Mouse (Mus musculus): Measurements from ENCODE around the gene Grik3. TPM values are rescaled to one million over a fixed set of nuclear protein-coding genes. Genes with fewer than 3 reads are reported as not detected.
A peak's percentile ranks its signal among the peaks of the same experiment; 100 is the strongest.

The Grik3 gene
- polyA plus RNA-seq, 1 experiment from 2014 or later: 0.16 TPM

DNA sequence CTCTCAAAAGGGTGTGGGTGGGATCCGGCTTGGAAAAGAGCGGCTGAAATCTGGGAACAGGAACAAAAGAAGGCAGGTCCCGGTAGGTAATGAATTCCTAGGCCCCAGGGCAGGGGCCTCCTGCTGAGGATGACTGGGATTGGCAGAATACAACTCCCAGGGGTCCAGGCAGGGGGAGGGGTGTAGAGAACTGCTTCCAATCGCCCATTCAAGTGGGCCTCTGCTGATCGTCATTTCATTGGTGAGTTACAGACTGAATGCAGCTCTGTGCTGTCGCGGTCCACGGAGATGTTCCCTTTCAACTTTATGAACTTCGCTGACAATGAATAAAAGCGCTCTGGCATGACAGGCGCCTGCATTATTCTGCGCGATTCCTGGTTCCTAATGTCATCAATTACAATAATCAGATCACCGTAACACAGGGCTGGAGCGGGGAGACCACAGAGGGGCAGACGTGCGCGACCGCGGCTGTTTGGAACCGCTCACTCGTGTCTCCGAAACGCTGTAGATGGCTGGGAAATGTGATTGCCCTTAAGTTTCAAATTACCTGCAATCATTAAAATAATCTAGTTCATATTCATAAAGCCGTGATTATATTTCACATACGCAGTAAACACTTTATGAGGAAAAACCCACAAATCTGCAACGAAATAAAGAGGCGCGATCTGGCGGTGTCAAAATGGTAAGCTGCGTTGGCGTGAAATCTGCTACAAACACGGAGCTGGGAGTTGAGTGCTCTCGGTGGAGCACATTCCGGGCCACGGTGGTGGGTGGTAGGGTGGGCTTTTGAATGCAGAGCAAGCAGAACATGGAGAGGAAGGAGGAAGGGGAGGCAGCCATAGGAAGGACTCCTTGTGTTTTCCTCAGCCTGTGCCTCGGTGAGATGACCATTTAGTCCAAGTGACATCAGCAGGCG is 239.1 kb downstream of the Grik3 start:
- Histone ChIP-seq H3K36me3 (ENCODE audit: control insufficient read depth, insufficient read depth, low read length) (no peaks in the 10 kb centered on the region), H3K27ac (ENCODE audit: low read depth, low read length) (no peak overlapping the region), H3K4me3 (ENCODE audit: low read depth, low read length) (peak overlapping the region; percentile 15), H3K9me3 (replicated peaks; ENCODE audit: control insufficient read depth, low read length) (no peaks in the 10 kb centered on the region), H3K27me3 (ENCODE audit: control insufficient read depth, insufficient read depth, low read length) (peaks cover 39% of the 10 kb centered on the region), H3K4me2 (peak overlapping the region; percentile 48), H3K4me1 (ENCODE audit: control insufficient read depth, insufficient read depth, low read length) (0 out of 2 replicates have a peak, but pooled peaks cover 3% of the 10 kb centered on the region), H3K9ac (ENCODE audit: low read depth, low read length) (no peak overlapping the region)
- 6% methylated on average over 38 of the region's 38 CpGs for WGBS (ENCODE audit: insufficient replicate concordance)
- ATAC-seq (replicated peaks; ENCODE audit: insufficient number of reproducible peaks, low FRiP score, low TSS enrichment): no peak

DNA sequence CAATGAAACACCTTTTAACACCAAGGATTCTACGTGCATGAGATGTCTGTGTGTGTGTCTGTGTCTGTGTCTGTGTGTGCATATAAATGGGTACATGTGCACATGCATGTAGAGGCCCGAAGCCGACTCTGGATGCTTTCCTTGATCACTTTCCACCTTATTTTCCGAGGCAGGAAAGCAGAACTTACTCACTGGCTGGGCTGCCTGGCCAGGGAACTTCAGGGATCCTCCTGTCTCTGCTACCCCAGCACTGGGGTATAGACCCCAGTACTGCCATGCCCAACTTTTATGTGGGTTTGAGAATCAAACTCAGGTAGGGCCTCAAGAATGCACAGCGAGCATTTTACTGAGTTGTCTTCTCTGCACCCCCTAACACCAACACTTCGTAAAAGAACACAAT is 240.3 kb downstream of the Grik3 start:
- Histone ChIP-seq H3K4me2 (no peak overlapping the region), H3K4me3 (ENCODE audit: low read depth, low read length) (no peak overlapping the region), H3K9me3 (replicated peaks; ENCODE audit: control insufficient read depth, low read length) (no peaks in the 10 kb centered on the region), H3K27ac (ENCODE audit: low read depth, low read length) (no peak overlapping the region), H3K27me3 (ENCODE audit: control insufficient read depth, insufficient read depth, low read length) (peaks cover 39% of the 10 kb centered on the region), H3K9ac (ENCODE audit: low read depth, low read length) (no peak overlapping the region), H3K36me3 (ENCODE audit: control insufficient read depth, insufficient read depth, low read length) (no peaks in the 10 kb centered on the region), H3K4me1 (ENCODE audit: control insufficient read depth, insufficient read depth, low read length) (0 out of 2 replicates have a peak, but pooled peaks cover 3% of the 10 kb centered on the region)
- 81% methylated on average over 6 of the region's 6 CpGs for WGBS (ENCODE audit: insufficient replicate concordance)
- ATAC-seq (replicated peaks; ENCODE audit: insufficient number of reproducible peaks, low FRiP score, low TSS enrichment): no peak

DNA sequence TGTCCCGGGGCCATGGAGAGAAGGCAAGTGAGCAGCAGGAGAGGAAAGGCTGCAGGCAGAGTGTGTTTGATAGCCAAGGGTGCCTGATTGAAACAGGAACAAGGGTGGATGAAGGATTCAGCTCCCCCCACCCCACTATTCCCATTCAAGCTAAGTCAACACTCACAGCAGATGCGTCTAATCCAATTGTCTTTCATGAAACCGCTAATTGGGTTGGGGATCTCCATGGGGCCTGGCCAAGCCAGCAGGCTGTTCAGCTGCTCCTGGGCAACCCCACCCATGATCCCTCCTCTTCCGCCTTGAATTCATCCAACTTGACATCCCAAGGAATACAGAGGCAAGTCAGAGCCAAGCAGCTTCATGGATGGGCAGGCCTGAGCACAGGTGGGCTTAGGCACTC is 246.3 kb downstream of the Grik3 start:
- no peaks in the 10 kb centered on the region for H3K9me3 ChIP-seq (replicated peaks; ENCODE audit: control insufficient read depth, low read length)
- no peak overlapping the region for H3K9ac ChIP-seq (ENCODE audit: low read depth, low read length)
- H3K27ac ChIP-seq (ENCODE audit: low read depth, low read length): no peak overlapping the region
- H3K4me2 ChIP-seq: no peak overlapping the region
- ATAC-seq (replicated peaks; ENCODE audit: insufficient number of reproducible peaks, low FRiP score, low TSS enrichment): no peak
- H3K27me3 ChIP-seq (ENCODE audit: control insufficient read depth, insufficient read depth, low read length): no peaks in the 10 kb centered on the region
- H3K36me3 ChIP-seq (ENCODE audit: control insufficient read depth, insufficient read depth, low read length): no peaks in the 10 kb centered on the region
- 60% methylated on average over 4 of the region's 4 CpGs for WGBS (ENCODE audit: insufficient replicate concordance)
- H3K4me3 ChIP-seq (ENCODE audit: low read depth, low read length): no peak overlapping the region
- no peaks in the 10 kb centered on the region; the same call in 1 of the 2 replicates for H3K4me1 ChIP-seq (ENCODE audit: control insufficient read depth, insufficient read depth, low read length)

DNA sequence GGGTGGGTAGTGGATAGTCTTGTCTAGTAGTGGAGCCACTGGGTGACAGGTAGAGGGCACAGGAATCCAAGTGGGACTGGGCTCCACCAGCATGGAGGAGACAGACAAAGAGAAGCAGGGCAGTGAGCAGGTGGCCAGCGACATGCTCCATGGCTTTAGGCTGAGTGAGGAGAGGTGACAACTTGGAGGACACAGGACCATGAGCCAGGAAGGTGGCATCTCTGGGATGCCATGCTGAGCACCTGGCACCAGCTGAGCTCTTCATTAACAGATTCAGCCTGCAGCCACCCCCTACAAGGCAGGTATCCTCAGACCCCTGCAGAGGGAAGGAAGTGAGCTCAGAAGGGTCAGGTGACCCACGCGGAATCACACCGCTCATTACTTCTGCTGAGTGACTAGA is 248.3 kb downstream of the Grik3 start:
- Histone ChIP-seq H3K27me3 (ENCODE audit: control insufficient read depth, insufficient read depth, low read length) (no peaks in the 10 kb centered on the region), H3K9me3 (replicated peaks; ENCODE audit: control insufficient read depth, low read length) (no peaks in the 10 kb centered on the region), H3K4me1 (ENCODE audit: control insufficient read depth, insufficient read depth, low read length) (no peaks in the 10 kb centered on the region; the same call in 1 of the 2 replicates), H3K4me2 (no peak overlapping the region), H3K36me3 (ENCODE audit: control insufficient read depth, insufficient read depth, low read length) (no peaks in the 10 kb centered on the region), H3K9ac (ENCODE audit: low read depth, low read length) (no peak overlapping the region), H3K4me3 (ENCODE audit: low read depth, low read length) (no peak overlapping the region), H3K27ac (ENCODE audit: low read depth, low read length) (no peak overlapping the region)
- ATAC-seq (replicated peaks; ENCODE audit: insufficient number of reproducible peaks, low FRiP score, low TSS enrichment): no peak
- WGBS (ENCODE audit: insufficient replicate concordance): 62% methylated on average over 4 of the region's 4 CpGs

DNA sequence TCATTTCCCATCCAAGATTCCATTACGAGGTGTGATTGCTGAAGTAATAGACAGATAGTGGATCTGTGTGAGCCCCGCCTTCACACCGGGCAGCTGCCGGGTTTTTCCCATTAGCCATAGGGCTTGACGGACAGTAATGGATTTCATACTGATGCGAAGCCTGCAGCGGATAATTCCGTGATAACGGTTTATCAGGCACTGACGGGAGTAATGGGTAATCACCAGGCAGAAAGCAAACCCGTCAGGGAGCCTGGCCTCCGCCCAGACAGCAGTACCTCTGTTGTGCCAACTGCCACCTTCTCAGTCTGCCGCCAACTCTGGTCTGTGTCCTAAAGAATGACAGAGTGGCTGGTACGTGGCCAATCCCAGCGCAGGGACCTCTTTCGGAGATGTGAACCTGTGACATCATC is 251.7 kb downstream of the Grik3 start:
- Histone ChIP-seq H3K4me1 (ENCODE audit: control insufficient read depth, insufficient read depth, low read length) (no peaks in the 10 kb centered on the region; the same call in 1 of the 2 replicates), H3K4me2 (no peak overlapping the region), H3K27me3 (ENCODE audit: control insufficient read depth, insufficient read depth, low read length) (peaks cover 2% of the 10 kb centered on the region; the same call in 1 of the 2 replicates), H3K9ac (ENCODE audit: low read depth, low read length) (no peak overlapping the region), H3K36me3 (ENCODE audit: control insufficient read depth, insufficient read depth, low read length) (no peaks in the 10 kb centered on the region), H3K27ac (ENCODE audit: low read depth, low read length) (no peak overlapping the region), H3K4me3 (ENCODE audit: low read depth, low read length) (no peak overlapping the region), H3K9me3 (replicated peaks; ENCODE audit: control insufficient read depth, low read length) (no peaks in the 10 kb centered on the region)
- no peak for ATAC-seq (replicated peaks; ENCODE audit: insufficient number of reproducible peaks, low FRiP score, low TSS enrichment)
- 66% methylated on average over 16 of the region's 16 CpGs for WGBS (ENCODE audit: insufficient replicate concordance)

DNA sequence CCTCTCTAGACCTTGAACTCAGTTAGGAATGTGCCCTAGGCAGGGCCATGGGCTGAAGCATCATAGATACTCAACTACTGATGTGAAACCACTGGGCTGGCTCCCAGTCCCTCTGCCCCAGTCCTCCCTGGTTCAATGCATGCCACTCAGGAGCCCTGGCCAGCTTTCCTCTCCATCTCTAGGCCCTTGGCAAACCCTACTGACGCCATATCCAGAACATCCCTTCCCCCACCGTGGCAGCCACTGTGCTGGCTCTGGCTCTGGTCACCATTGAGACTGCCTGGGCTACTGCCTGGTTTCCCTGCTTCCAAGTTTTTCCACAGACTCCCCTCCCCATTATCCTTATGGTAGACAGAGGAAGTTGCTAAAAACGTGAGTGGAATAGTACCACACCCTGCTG is 255.4 kb downstream of the Grik3 start:
- Histone ChIP-seq H3K27ac (ENCODE audit: low read depth, low read length) (no peak overlapping the region), H3K9me3 (replicated peaks; ENCODE audit: control insufficient read depth, low read length) (no peaks in the 10 kb centered on the region), H3K4me1 (ENCODE audit: control insufficient read depth, insufficient read depth, low read length) (no peaks in the 10 kb centered on the region), H3K4me3 (ENCODE audit: low read depth, low read length) (no peak overlapping the region), H3K9ac (ENCODE audit: low read depth, low read length) (no peak overlapping the region), H3K36me3 (ENCODE audit: control insufficient read depth, insufficient read depth, low read length) (no peaks in the 10 kb centered on the region), H3K4me2 (no peak overlapping the region), H3K27me3 (ENCODE audit: control insufficient read depth, insufficient read depth, low read length) (peaks cover 2% of the 10 kb centered on the region; the same call in 1 of the 2 replicates)
- WGBS (ENCODE audit: insufficient replicate concordance): 54% methylated on average over 3 of the region's 3 CpGs
- no peak for ATAC-seq (replicated peaks; ENCODE audit: insufficient number of reproducible peaks, low FRiP score, low TSS enrichment)

DNA sequence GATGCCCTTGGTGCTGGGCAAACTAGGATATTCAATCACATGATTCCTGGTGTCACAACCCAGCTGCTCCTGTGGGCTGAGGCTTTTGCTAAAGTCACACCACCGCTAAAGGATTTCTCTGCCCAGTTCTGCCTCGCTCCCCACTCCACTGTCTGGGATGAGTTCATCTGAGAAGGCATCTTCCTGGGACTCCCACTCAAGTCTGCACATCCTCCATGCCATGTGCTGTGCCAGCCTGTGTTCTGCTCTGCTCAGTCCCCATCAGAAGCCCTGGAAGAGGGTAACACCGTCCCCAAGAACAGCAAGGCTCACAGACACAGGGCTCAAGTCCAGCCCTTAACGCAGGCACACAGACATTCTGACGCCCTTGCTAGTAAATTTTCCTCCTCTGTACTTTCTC is 265.9 kb downstream of the Grik3 start:
- H3K4me2 ChIP-seq: no peak overlapping the region
- H3K27me3 ChIP-seq (ENCODE audit: control insufficient read depth, insufficient read depth, low read length): no peaks in the 10 kb centered on the region
- no peaks in the 10 kb centered on the region for H3K36me3 ChIP-seq (ENCODE audit: control insufficient read depth, insufficient read depth, low read length)
- no peak overlapping the region for H3K9ac ChIP-seq (ENCODE audit: low read depth, low read length)
- no peaks in the 10 kb centered on the region for H3K9me3 ChIP-seq (replicated peaks; ENCODE audit: control insufficient read depth, low read length)
- H3K4me1 ChIP-seq (ENCODE audit: control insufficient read depth, insufficient read depth, low read length): no peaks in the 10 kb centered on the region
- ATAC-seq (replicated peaks; ENCODE audit: insufficient number of reproducible peaks, low FRiP score, low TSS enrichment): no peak
- no peak overlapping the region for H3K27ac ChIP-seq (ENCODE audit: low read depth, low read length)
- no peak overlapping the region for H3K4me3 ChIP-seq (ENCODE audit: low read depth, low read length)
- 79% methylated on average over 5 of the region's 5 CpGs for WGBS (ENCODE audit: insufficient replicate concordance)

DNA sequence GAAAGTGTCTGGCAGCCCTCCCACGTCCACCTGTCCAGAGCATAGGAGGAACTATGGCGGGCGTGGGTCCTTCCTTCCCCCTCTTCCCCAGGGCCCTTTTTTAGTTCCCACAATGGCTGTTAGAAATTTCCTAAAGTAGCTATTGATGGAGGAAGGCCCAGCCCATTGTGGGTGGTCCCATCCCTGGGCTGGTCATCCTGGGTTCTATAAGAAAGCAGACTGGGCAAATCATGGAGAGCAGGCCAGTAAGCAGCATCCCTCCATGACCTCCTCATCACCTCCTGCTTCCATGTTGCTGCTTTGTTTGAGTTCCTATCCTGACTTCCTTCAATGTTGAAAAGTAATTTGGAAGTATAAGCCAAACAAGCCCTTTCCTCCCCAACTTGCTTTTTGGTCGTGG is 269.8 kb downstream of the Grik3 start:
- Histone ChIP-seq H3K9me3 (replicated peaks; ENCODE audit: control insufficient read depth, low read length) (no peaks in the 10 kb centered on the region), H3K27me3 (ENCODE audit: control insufficient read depth, insufficient read depth, low read length) (no peaks in the 10 kb centered on the region), H3K27ac (ENCODE audit: low read depth, low read length) (no peak overlapping the region), H3K4me1 (ENCODE audit: control insufficient read depth, insufficient read depth, low read length) (no peaks in the 10 kb centered on the region), H3K9ac (ENCODE audit: low read depth, low read length) (no peak overlapping the region), H3K4me3 (ENCODE audit: low read depth, low read length) (no peak overlapping the region), H3K4me2 (no peak overlapping the region), H3K36me3 (ENCODE audit: control insufficient read depth, insufficient read depth, low read length) (no peaks in the 10 kb centered on the region)
- 73% methylated on average over 4 of the region's 4 CpGs for WGBS (ENCODE audit: insufficient replicate concordance)
- ATAC-seq (replicated peaks; ENCODE audit: insufficient number of reproducible peaks, low FRiP score, low TSS enrichment): no peak

DNA sequence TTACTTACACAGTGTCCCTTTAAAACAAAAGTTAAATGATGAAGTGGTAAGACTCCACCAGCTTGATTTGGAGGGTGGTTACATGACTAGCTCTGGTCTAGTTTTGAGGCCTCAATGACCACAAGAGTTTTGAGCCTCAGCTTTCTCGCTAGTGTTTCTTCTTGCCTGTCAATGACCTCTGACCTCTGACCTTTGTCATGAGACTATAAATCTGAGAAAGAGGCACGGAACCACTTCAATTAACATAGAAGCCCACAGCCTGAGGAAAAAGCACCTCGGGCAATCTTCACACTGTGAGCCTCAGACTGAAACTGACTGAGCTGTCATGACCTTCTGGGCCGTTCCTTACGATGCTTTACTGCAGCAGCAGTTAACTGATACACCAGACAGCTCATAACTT is 272.6 kb downstream of the Grik3 start:
- Histone ChIP-seq H3K27ac (ENCODE audit: low read depth, low read length) (no peak overlapping the region), H3K9ac (ENCODE audit: low read depth, low read length) (no peak overlapping the region), H3K27me3 (ENCODE audit: control insufficient read depth, insufficient read depth, low read length) (no peaks in the 10 kb centered on the region), H3K4me2 (no peak overlapping the region), H3K4me1 (ENCODE audit: control insufficient read depth, insufficient read depth, low read length) (no peaks in the 10 kb centered on the region), H3K4me3 (ENCODE audit: low read depth, low read length) (no peak overlapping the region), H3K36me3 (ENCODE audit: control insufficient read depth, insufficient read depth, low read length) (no peaks in the 10 kb centered on the region), H3K9me3 (replicated peaks; ENCODE audit: control insufficient read depth, low read length) (no peaks in the 10 kb centered on the region)
- no peak for ATAC-seq (replicated peaks; ENCODE audit: insufficient number of reproducible peaks, low FRiP score, low TSS enrichment)
- WGBS (ENCODE audit: insufficient replicate concordance): 71% methylated on average over 5 of the region's 5 CpGs
